Mouse (Mus musculus) hindbrain, embryonic 11.5 days (tissue): ENCODE measurements at regions not wholly inside any gene's neighbourhood (a gene's known extent, or its start where the extent isn't known, plus 50 kb on each side); places are given as distances from the start of the nearest gene placed in this dataset.

ENCODE experiments used
- ATAC-seq: fragments of 200-750 bp; cut with Nextera tagmentation; 2 replicates; pipeline ENCODE4 v1.8.0; 2017; ENCODE audit warnings: mild to moderate bottlenecking, moderate TSS enrichment, moderate library complexity; ENCODE audit not compliant: low FRiP score
- DNase-seq: peaks from one replicate; pipeline ENCODE4 v3.0.0-alpha.2; 2015; ENCODE audit warnings: low spot score
- H3K27ac ChIP-seq: fragments of 300-500 bp; sonication (generic); 2 replicates; pipeline ENCODE4 v1.5.1; 2014; ENCODE audit warnings: mild to moderate bottlenecking, low read depth, low read length
- H3K27me3 ChIP-seq: fragments of 300-500 bp; sonication (generic); 2 replicates; pipeline ENCODE4 v1.6.1; 2014; ENCODE audit warnings: mild to moderate bottlenecking, low read length, moderate library complexity, mixed read lengths; ENCODE audit not compliant: control insufficient read depth, insufficient read depth
- H3K36me3 ChIP-seq: fragments of 300-500 bp; sonication (generic); 2 replicates; pipeline ENCODE4 v1.6.1; 2014; ENCODE audit warnings: mild to moderate bottlenecking, low read length, moderate library complexity, mixed read lengths; ENCODE audit not compliant: control insufficient read depth, insufficient read depth
- H3K4me1 ChIP-seq: fragments of 300-500 bp; sonication (generic); replicated peaks from 2 replicates; pipeline ENCODE4 v1.6.1; 2014; ENCODE audit warnings: low read length, mixed read lengths; ENCODE audit not compliant: control insufficient read depth, insufficient read depth
- H3K4me2 ChIP-seq: fragments of 300-500 bp; sonication (generic); replicated peaks from 2 replicates; pipeline ENCODE4 v1.6.1; 2014; ENCODE audit warnings: mild to moderate bottlenecking, low read depth, low read length
- H3K4me3 ChIP-seq: fragments of 300-500 bp; sonication (generic); 2 replicates; pipeline ENCODE4 v1.5.1; 2014; ENCODE audit warnings: low read depth, low read length
- H3K9ac ChIP-seq: fragments of 300-500 bp; sonication (generic); 2 replicates; pipeline ENCODE4 v1.6.1; 2014; ENCODE audit warnings: low read depth, low read length
- H3K9me3 ChIP-seq: fragments of 300-500 bp; sonication (generic); 2 replicates; pipeline ENCODE4 v1.6.1; 2016; ENCODE audit warnings: low read length; ENCODE audit not compliant: control insufficient read depth
- WGBS: fragments of 180-500 bp; shearing (Covaris S2); extraction: QIAGEN DNeasy Blood & Tissue Kit; methylation state at CpG from one replicate; pipeline ENCODE4 v1.1.7; 2014; 5-methylcytosine and 5-hydroxymethylcytosine counted together

DNA sequence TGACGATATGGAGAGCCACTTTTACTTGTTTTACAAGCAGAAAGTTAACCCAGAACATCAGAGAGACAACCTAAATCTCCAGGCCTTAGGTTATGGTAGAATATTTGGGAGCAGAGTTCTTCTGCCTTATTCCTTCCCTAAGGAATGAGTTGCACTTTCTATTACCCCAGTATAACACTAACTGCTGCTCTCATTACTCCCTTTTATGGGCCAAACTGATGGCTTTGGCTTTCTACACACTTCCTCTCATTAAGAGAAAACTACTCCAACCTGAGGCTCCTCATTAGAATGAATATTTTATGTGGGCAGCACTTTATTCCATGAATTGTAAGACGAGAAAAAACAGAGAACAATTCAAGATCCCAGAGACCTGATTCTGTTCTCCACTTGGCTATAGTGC is 289.0 kb upstream of the Tnc start:
- 75% methylated on average over 2 of the region's 2 CpGs for WGBS
- H3K27me3 ChIP-seq = no peaks in the 10 kb centered on the region
- no peaks in the 10 kb centered on the region for H3K4me1 ChIP-seq
- H3K27ac ChIP-seq = no peak overlapping the region
- no peak overlapping the region for H3K4me2 ChIP-seq
- H3K9ac ChIP-seq = no peak overlapping the region
- no peaks in the 10 kb centered on the region for H3K9me3 ChIP-seq
- no peak overlapping the region for H3K4me3 ChIP-seq
- DNase-seq (no peak), ATAC-seq (no peak)
- no peaks in the 10 kb centered on the region for H3K36me3 ChIP-seq

DNA sequence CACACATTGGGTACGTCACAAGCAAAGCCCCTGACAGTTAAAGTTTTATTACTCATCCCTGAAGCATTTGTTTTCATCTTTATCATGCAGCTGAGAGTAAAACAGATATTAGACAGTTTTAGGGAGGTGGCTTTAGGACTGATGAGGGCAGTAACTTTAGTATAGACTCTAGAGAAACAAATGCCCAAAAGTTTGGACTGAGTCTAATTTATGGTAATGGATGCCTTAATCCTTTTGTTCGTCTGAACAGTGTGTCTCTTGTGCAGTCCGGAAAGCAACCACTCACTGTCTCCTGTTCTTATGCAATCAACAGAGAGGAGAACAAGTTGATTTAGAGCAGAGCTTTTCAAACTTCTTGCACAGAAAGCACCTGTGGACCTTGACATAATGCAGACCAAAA is 283.4 kb upstream of the Tnc start:
- Histone ChIP-seq H3K9me3 (no peaks in the 10 kb centered on the region), H3K4me1 (no peaks in the 10 kb centered on the region), H3K4me3 (no peak overlapping the region), H3K27ac (no peak overlapping the region), H3K27me3 (no peaks in the 10 kb centered on the region), H3K36me3 (no peaks in the 10 kb centered on the region), H3K4me2 (no peak overlapping the region), H3K9ac (no peak overlapping the region)
- 44% methylated on average over 3 of the region's 3 CpGs for WGBS
- DNase-seq (peak; percentile 6), ATAC-seq (peak; percentile 49)

DNA sequence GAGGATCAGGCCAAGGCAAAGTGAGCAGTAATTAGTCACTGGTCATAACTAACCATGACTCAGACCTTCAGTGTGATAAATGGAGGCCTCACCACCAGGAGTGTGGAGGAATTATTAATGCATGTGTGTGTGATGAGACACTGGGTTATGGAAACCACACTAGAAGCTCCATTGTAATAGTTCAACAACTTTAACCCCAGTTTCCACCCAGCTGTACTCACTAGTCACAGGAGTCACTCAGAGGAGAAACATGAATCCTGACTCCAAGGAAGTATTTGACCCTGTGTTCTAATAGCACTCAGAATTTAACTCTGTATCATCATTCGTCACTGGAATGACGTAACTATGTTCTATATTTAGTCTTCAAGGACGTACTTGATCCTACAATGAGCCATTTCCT is 277.6 kb upstream of the Tnc start:
- Histone ChIP-seq H3K36me3 (no peaks in the 10 kb centered on the region), H3K27me3 (no peaks in the 10 kb centered on the region), H3K4me2 (no peak overlapping the region), H3K4me3 (no peak overlapping the region), H3K9ac (no peak overlapping the region), H3K4me1 (no peaks in the 10 kb centered on the region), H3K27ac (no peak overlapping the region), H3K9me3 (no peaks in the 10 kb centered on the region)
- ATAC-seq (no peak), DNase-seq (no peak)
- WGBS = 72% methylated on average over 3 of the region's 3 CpGs

DNA sequence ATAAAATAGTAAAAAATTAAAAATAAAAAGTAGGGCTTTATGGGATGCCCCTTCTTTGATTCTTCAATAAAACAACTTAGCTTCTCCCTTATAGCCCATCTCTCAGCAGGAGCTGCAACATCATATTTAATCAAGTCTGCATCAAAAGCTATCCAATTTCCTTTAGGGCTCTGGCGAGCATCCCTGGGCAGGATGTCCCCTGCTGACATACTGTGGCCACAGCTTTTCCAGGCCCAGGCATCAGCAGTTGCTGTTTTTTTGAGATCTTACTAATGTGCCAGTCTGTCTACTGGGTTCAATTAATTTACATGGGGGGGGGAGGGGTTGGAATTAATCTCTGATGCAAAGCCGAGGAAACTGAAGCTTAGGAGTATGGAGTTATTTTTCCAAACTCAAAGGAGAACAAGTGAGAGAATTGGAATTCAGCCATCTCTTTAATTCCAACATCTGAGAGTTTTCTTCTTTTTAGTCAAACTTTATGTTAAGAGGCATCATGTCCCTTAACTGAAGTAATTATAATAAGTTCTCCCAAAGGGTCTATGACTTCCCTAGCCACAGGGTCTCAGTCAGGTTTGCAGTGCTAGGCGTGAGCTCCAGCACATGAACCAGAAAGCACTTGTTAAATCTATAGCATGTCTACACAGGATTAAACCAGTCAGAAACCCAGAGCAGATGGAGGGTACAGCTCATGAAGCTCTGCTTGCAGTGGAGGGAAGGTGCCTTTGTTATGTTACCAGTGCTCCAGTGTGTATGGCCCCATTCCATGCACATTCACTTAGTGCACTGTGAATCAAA is 269.9 kb upstream of the Tnc start:
- H3K4me2 ChIP-seq = no peak overlapping the region
- no peaks in the 10 kb centered on the region for H3K9me3 ChIP-seq
- ATAC-seq (no peak), DNase-seq (no peak)
- H3K36me3 ChIP-seq = no peaks in the 10 kb centered on the region
- H3K27me3 ChIP-seq = no peaks in the 10 kb centered on the region
- no peak overlapping the region for H3K9ac ChIP-seq
- 68% methylated on average over 3 of the region's 3 CpGs for WGBS
- H3K27ac ChIP-seq = no peak overlapping the region
- no peaks in the 10 kb centered on the region for H3K4me1 ChIP-seq
- no peak overlapping the region for H3K4me3 ChIP-seq

DNA sequence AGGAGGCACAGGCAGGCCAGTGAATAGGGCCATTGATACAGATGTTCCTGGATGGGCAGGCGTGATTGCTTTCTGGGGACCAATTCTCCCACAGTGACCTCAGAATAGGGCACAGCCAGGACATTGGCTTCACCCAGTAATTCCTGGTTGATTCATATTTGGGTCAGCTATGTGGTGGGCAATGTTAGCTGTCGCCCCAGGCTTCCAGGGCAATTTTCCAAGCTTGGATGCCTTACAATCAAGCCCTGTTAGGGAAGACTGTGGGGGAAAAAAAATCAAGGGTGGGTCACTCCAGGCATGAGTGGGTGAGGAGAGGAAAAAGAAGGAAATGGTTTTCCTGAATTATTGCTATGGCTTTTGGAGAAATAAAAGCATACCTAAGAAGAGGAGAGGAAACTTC is 250.1 kb upstream of the Tnc start:
- Histone ChIP-seq H3K9ac (no peak overlapping the region), H3K27me3 (no peaks in the 10 kb centered on the region), H3K4me3 (no peak overlapping the region), H3K9me3 (no peaks in the 10 kb centered on the region), H3K4me1 (no peaks in the 10 kb centered on the region), H3K36me3 (no peaks in the 10 kb centered on the region), H3K4me2 (no peak overlapping the region), H3K27ac (no peak overlapping the region)
- 81% methylated on average over 2 of the region's 2 CpGs for WGBS
- ATAC-seq (no peak), DNase-seq (no peak)

DNA sequence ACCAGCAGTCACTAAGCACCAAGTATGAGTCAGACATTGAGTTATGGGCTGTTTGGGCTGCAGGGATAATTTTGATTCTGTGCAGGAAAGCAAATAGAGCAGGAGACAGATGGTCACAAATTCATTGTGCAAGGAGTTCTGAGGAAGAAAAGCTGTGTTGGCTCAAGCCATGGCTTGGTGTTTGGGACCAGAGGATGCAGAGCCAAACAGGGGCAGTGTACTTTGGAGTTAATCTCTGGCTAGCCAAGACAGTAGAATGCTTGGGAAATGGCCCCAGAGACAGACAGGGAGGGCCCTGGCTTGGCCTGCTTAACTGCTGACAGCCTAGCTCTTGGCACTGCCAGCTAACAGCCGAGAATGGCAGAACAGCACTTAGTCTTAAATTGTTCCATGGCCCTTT is 235.7 kb upstream of the Tnc start:
- no peak overlapping the region for H3K9ac ChIP-seq
- ATAC-seq (no peak), DNase-seq (no peak)
- H3K4me1 ChIP-seq = no peaks in the 10 kb centered on the region
- no peaks in the 10 kb centered on the region for H3K36me3 ChIP-seq
- 82% methylated on average over 1 of the region's 1 CpGs for WGBS
- no peaks in the 10 kb centered on the region for H3K27me3 ChIP-seq
- H3K9me3 ChIP-seq = no peaks in the 10 kb centered on the region
- H3K4me2 ChIP-seq = no peak overlapping the region
- no peak overlapping the region for H3K4me3 ChIP-seq
- no peak overlapping the region for H3K27ac ChIP-seq

DNA sequence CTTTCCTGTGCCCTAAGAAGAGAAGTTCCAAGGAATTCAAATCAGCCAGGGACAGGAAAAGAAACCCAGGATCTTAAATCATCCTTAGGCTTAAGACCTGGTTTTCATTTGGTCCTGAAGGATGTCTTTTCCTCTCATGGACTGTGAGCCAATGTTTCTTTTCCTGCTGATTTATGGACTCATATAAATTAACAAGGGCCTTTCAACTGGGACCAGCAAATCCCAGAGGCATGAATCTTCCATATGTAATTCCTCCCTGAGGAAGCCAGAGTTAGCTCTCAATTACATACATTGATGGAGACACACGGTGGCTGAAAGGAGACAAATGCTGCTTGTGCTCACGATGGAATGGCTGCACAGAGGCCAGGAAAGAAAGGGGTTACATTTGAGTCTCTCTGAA is 230.2 kb upstream of the Tnc start:
- 45% methylated on average over 2 of the region's 2 CpGs for WGBS
- Histone ChIP-seq H3K4me2 (no peak overlapping the region), H3K27ac (no peak overlapping the region), H3K27me3 (no peaks in the 10 kb centered on the region), H3K4me3 (no peak overlapping the region), H3K4me1 (no peaks in the 10 kb centered on the region), H3K36me3 (no peaks in the 10 kb centered on the region), H3K9ac (no peak overlapping the region), H3K9me3 (no peaks in the 10 kb centered on the region)
- DNase-seq (no peak), ATAC-seq (no peak)

DNA sequence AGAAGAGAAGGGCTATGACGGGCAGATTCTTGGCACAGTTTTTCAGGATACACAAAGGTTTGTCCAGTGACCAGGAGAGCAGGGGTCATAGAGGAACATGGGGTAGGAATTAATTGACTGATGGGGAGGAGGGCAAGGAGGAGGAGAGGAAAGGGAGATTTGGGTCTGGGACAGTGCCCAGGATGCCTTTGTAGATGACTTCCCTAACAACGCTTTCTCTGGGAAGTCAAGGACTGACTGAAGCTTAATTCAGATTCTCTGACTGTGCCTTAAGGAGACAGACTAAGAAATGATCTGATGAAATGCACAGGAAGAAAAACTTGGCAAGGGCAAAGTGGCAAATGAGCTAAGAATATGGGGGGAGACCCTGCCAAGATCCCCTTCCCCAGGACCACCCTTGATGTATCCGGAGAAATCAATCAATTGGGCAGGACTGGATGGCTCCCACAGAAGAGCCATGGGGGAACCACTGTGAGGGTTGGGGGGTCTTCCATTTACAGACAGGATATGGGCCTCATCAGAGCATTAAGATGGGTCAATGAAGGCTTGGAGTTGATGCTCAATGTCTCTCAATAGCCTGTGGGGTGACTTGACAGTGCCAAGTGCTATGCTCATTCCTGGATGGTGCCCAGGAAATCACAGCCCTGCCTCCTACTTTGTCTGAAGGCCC is 227.6 kb upstream of the Tnc start:
- no peaks in the 10 kb centered on the region for H3K9me3 ChIP-seq

DNA sequence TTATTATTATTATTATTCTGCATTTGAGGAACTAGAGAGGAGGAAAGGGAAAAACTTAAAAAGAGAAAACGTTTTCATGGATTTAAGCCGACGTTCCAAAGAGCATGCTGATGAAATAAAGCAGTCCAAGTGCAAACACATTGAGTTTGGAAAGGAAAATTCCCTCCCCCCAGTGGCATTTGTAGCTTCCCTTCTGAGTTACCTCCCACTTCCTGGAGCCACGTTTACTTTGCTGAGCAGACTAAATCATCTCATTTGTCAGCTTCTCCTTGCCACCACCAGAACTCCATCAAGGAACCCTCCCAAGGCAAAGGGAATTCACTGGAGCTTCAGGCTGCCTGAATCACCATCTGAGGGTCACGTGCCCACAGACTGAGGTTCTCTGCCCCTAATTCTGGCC is 223.0 kb upstream of the Tnc start:
- Histone ChIP-seq H3K4me2 (no peak overlapping the region), H3K9ac (no peak overlapping the region), H3K9me3 (no peaks in the 10 kb centered on the region), H3K4me1 (no peaks in the 10 kb centered on the region), H3K27me3 (no peaks in the 10 kb centered on the region), H3K27ac (no peak overlapping the region), H3K4me3 (no peak overlapping the region), H3K36me3 (no peaks in the 10 kb centered on the region)
- 74% methylated on average over 5 of the region's 5 CpGs for WGBS
- ATAC-seq (no peak), DNase-seq (no peak)

More for the DNA sequence above, 227.6 kb upstream of the Tnc start:
- H3K9ac ChIP-seq = no peak overlapping the region
- 79% methylated on average over 3 of the region's 3 CpGs for WGBS
- ATAC-seq = no peak
- no peaks in the 10 kb centered on the region for H3K4me1 ChIP-seq
- H3K36me3 ChIP-seq = no peaks in the 10 kb centered on the region
- no peaks in the 10 kb centered on the region for H3K27me3 ChIP-seq
- DNase-seq = no peak
- H3K4me3 ChIP-seq = no peak overlapping the region
- H3K4me2 ChIP-seq = no peak overlapping the region
- no peak overlapping the region for H3K27ac ChIP-seq
